In genomic region chr5:136083669-136084107, GRCm38 (mm10) we compare ENCODE assay signal across 8 mouse cellular contexts. TPM values are rescaled to one million over a fixed set of nuclear protein-coding genes. Genes with fewer than 3 reads are reported as not detected.
DNase-seq lines count a peak whose midpoint lies in the region; ATAC-seq and TF ChIP-seq lines count a peak whose summit lies in the region.

Gene Rasa4, plus strand, starts transcription at chr5:136083916.

- H3K4me1 ChIP-seq in MEL (ENCODE audit: control insufficient read depth in 1 of 2, insufficient read depth in 2 of 2, low read length in 2 of 2): peaks cover 0 to 8% of the 10 kb centered on the region in 2 experiments; a peak in 1 of 4 replicates
- H3K4me1 ChIP-seq in cerebellum, adult 2 months (ENCODE audit: control insufficient read depth, insufficient read depth, low read length): peaks cover 5% of the 10 kb centered on the region
- peaks cover 11% of the 10 kb centered on the region; the same call in 1 of the 2 replicates for H3K4me1 ChIP-seq in lung, embryonic 16.5 days (replicated peaks; ENCODE audit: control insufficient read depth, insufficient read depth, low read length)

- no peak for TF ChIP-seq POLR2A in MEL (IDR thresholded peaks at IDR 0.05; ENCODE audit: control insufficient read depth in 1 of 2, insufficient read depth in 1 of 2, low read depth in 1 of 2, low read length in 2 of 2, poor library complexity in 1 of 2)
- peak; percentile 43; the same call in 1 of the 2 replicates for TF ChIP-seq POLR2A in cerebellum, adult 2 months (IDR thresholded peaks at IDR 0.05; ENCODE audit: borderline replicate concordance, insufficient read depth, low read length)

- TF ChIP-seq CTCF in MEL (IDR thresholded peaks at IDR 0.05 in 2 of 3, conservative IDR thresholded peaks at IDR 0.05 in 1 of 3; ENCODE audit: control insufficient read depth in 1 of 3, insufficient read depth in 1 of 3, low read depth in 2 of 3, low read length in 3 of 3, poor library complexity in 1 of 3, severe bottlenecking in 1 of 3): no peak
- TF ChIP-seq CTCF in cerebellum, adult 2 months (IDR thresholded peaks at IDR 0.05; ENCODE audit: borderline replicate concordance, insufficient read depth, low read depth, low read length): no peak

- peak; percentile 93 for DNase-seq in MEL (ENCODE audit: low read depth, low spot score)
- DNase-seq in cerebellum, adult 2 months: peak; percentile 94 to 96
- peak; percentile 95 for DNase-seq in forelimb bud, embryonic 11.5 days (ENCODE audit: low read depth, low spot score)
- peak; percentile 71 for DNase-seq in layer of hippocampus, adult 9-10 months (ENCODE audit: low spot score)
- peak; percentile 53 for DNase-seq in ovary, postnatal 10 days (ENCODE audit: low spot score)
- DNase-seq in thymus, postnatal 10 days (ENCODE audit: low spot score in 2 of 2): peak; percentile 93 to 95

- peak within 1 kb of the TSS; percentile 67 for H3K9ac ChIP-seq in MEL (ENCODE audit: control insufficient read depth, low read depth, low read length, poor library complexity, severe bottlenecking)
- H3K9ac ChIP-seq in lung, embryonic 16.5 days (ENCODE audit: low read length): peak within 1 kb of the TSS; percentile 68

- H3K36me3 ChIP-seq in MEL (ENCODE audit: control insufficient read depth in 1 of 2, insufficient read depth in 2 of 2, low read length in 2 of 2): no peaks in the 10 kb centered on the region
- H3K36me3 ChIP-seq in lung, embryonic 16.5 days (ENCODE audit: control insufficient read depth, insufficient read depth, low read length): no peaks in the 10 kb centered on the region

- under 1% methylated on average over 28 of the region's 28 CpGs for WGBS in cerebellum, adult 2 months
- under 1% methylated on average over 21 of the region's 28 CpGs for WGBS in lung, embryonic 16.5 days

- H3K27ac ChIP-seq in MEL (ENCODE audit: control insufficient read depth, low read depth, low read length): no peak within 1 kb of the TSS
- no peak within 1 kb of the TSS for H3K27ac ChIP-seq in cerebellum, adult 2 months (ENCODE audit: insufficient read depth, low read length)
- H3K27ac ChIP-seq in lung, embryonic 16.5 days (ENCODE audit: low read length): no peak within 1 kb of the TSS

- no peaks in the 10 kb centered on the region for H3K9me3 ChIP-seq in MEL (replicated peaks; ENCODE audit: insufficient read depth, low read length)
- no peaks in the 10 kb centered on the region for H3K9me3 ChIP-seq in lung, embryonic 16.5 days (ENCODE audit: control insufficient read depth, low read length)

- no peak for TF ChIP-seq EP300 in MEL (IDR thresholded peaks at IDR 0.05; ENCODE audit: low read depth in 1 of 2, low read length in 2 of 2)

- H3K27me3 ChIP-seq in MEL (ENCODE audit: control insufficient read depth in 1 of 2, insufficient read depth in 2 of 2, low read length in 2 of 2): no peaks in the 10 kb centered on the region
- no peaks in the 10 kb centered on the region for H3K27me3 ChIP-seq in cerebellum, adult 2 months (ENCODE audit: control insufficient read depth, insufficient read depth, low read length)
- H3K27me3 ChIP-seq in lung, embryonic 16.5 days (ENCODE audit: control insufficient read depth, insufficient read depth, low read depth, low read length): peaks cover 14% of the 10 kb centered on the region

- peak within 1 kb of the TSS; percentile 64 to 69 for H3K4me3 ChIP-seq in MEL (ENCODE audit: control insufficient read depth in 1 of 2, insufficient read depth in 1 of 2, low read depth in 2 of 2, low read length in 2 of 2)
- peak within 1 kb of the TSS; percentile 97 for H3K4me3 ChIP-seq in cerebellum, adult 2 months (replicated peaks; ENCODE audit: insufficient read depth, low read depth, low read length)
- peak within 1 kb of the TSS; percentile 59 for H3K4me3 ChIP-seq in lung, embryonic 16.5 days (ENCODE audit: low read length)

- peak; percentile 95 to 96 for ATAC-seq in hematopoietic stem cell, adult 5-6 weeks (replicated peaks in 1 of 2; ENCODE audit: insufficient read depth in 1 of 2, low FRiP score in 2 of 2, low TSS enrichment in 1 of 2, low read depth in 1 of 2, poor library complexity in 2 of 2, severe bottlenecking in 2 of 2)
- ATAC-seq in lung, embryonic 16.5 days (ENCODE audit: low read depth): peak; percentile 99

- H3K4me2 ChIP-seq in lung, embryonic 16.5 days (ENCODE audit: low read depth, low read length): peak within 1 kb of the TSS; percentile 95

- H3K79me2 ChIP-seq in MEL (ENCODE audit: control insufficient read depth, insufficient read depth, low read length, poor library complexity): no peaks in the 10 kb centered on the region

- no peak for TF ChIP-seq RAD21 in MEL (IDR thresholded peaks at IDR 0.05; ENCODE audit: low read depth, low read length)

TF ChIP-seq in MEL, 35 proteins besides CTCF, POLR2A, EP300 and RAD21:
- TF ChIP-seq KAT2A (conservative IDR thresholded peaks at IDR 0.05; ENCODE audit: low read depth, low read length): no peak
- TF ChIP-seq ZNF384 (IDR thresholded peaks at IDR 0.05; ENCODE audit: low read depth, low read length): no peak
- TF ChIP-seq MXI1 (IDR thresholded peaks at IDR 0.05; ENCODE audit: low read depth, low read length): 0 out of 2 replicates have a peak, but pooled peaks have one; percentile 29
- TF ChIP-seq MAZ (IDR thresholded peaks at IDR 0.05; ENCODE audit: low read depth, low read length): peak; percentile 89; the same call in 1 of the 2 replicates
- no peak for TF ChIP-seq USF1 (IDR thresholded peaks at IDR 0.05; ENCODE audit: low read depth, low read length)
- TF ChIP-seq ETS1 (IDR thresholded peaks at IDR 0.05; ENCODE audit: low read depth, low read length): no peak
- peak; percentile 14; the same call in 1 of the 2 replicates for TF ChIP-seq NELFE (IDR thresholded peaks at IDR 0.05; ENCODE audit: low read depth, low read length)
- TF ChIP-seq BHLHE40 (IDR thresholded peaks at IDR 0.05; ENCODE audit: borderline replicate concordance, low read depth, low read length): no peak
- no peak for TF ChIP-seq MAX (IDR thresholded peaks at IDR 0.05; ENCODE audit: low read length)
- TF ChIP-seq ELF1 (IDR thresholded peaks at IDR 0.05; ENCODE audit: low read depth, low read length): no peak
- TF ChIP-seq MYC (IDR thresholded peaks at IDR 0.05; ENCODE audit: low read depth, low read length): no peak

RNA-seq across cellular contexts. Expression of gene Rasa4, which starts in this region (rescaled TPM):
- 1.4 and 1.6 TPM in 2 replicates for total RNA-seq in MEL (2012; rRNA removed)
- polyA plus RNA-seq in MEL (2012; ENCODE audit: insufficient read depth in 1 of 2, insufficient read length in 2 of 2, low read depth in 1 of 2, low replicate concordance in 2 of 2, missing spikeins in 1 of 2): 1 to 10 TPM in 1 of 2 experiments, not detected in 1; 2.5 TPM
- polyA plus RNA-seq in cerebellum, adult 2 months (2012; rRNA removed): 32.7 and 32.9 TPM in 2 replicates
- 25.2 and 27.2 TPM in 2 replicates for total RNA-seq in hematopoietic stem cell, adult 5-6 weeks (2017)
- 3.3 and 4.4 TPM in 2 replicates for polyA plus RNA-seq in lung, embryonic 16.5 days (2015; fragmentation: Nextera tagmentation; extraction: Ambion mirVana)

Comparison
In these comparisons a context has a peak if more than half of its experiments do, and no peak if none do; other contexts are left out.
1. RNA of gene Rasa4 (total RNA-seq): 25.2 to 27.2 TPM in hematopoietic stem cell, adult 5-6 weeks; 1.4 to 1.6 TPM in MEL; every median in the first group is over 10 times any median in the second.
2. Peak in every context shown above with its lines, with median percentiles within 50 percentile points of each other: DNase-seq and H3K4me3 ChIP-seq.